Mouse (Mus musculus): ENCODE data around the gene Tmf1. TPM values are rescaled to one million over a fixed set of nuclear protein-coding genes. Genes with fewer than 3 reads are reported as not detected.

Gene Tmf1
- total RNA-seq, 2 experiments from 2014 or later, result 19.1 to 109 TPM

- peak; percentile 94 for ATAC-seq (replicated peaks; ENCODE audit: low FRiP score, low TSS enrichment, poor library complexity, severe bottlenecking)
Measured at GRCm38 (mm10) chr6:97205439-97205885, 26.5 kb upstream of the Tmf1 start, which contains the start of gene Uba3. Gene Uba3, minus strand, starts transcription at chr6:97205647.

DNA sequence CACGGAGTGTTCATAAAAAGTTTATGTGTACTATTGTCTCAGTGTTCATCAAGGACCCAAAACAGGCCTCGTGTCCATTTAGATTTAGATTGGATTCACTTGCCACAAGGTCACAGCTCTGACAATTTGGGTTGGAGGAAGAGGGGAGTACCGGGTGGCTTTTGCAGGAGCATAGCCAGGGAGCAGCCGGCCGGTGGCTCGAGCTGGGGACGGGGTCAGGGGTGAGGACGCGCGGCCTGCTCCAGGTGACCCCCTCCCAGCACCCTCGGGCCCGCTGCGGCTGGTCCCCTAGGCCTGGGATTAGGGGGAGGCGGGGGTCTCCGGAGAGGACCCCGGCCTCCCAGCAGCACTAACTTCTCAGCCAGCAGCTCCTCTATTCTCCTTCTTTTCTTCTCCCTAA, 26.0 kb upstream of the Tmf1 start:
- no peak for ATAC-seq (replicated peaks; ENCODE audit: low FRiP score, low TSS enrichment, poor library complexity, severe bottlenecking)

DNA sequence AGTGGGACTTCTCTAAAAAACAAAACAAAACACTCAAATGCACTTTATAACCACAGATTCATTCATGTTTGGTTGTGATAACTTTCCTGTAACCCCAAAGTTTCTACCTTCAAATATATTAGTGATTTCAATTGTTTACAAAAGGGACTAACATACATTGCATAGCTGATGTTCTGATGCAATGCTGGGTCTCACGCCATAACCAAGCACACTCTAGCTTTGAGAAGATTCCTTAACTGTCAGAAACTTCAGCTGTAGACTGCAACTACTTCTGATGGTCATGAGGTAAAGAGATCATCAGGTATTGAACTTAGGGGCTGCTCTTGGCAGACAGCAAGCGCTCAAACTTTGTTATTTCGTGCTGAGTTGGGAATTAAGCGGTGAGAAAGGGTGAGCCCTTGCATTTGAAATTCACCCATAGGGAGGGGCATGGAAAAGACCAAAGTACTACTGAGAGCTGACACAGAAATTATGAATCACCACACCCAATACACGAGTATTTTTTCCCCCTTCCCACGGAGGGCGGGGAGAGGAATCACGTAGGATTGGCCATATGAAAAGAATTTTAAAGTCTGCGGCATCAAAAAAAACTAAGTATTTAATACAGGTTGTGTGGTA, 25.4 kb upstream of the Tmf1 start:
- no peak for ATAC-seq (replicated peaks; ENCODE audit: low FRiP score, low TSS enrichment, poor library complexity, severe bottlenecking)

GRCm38 (mm10) chr6:97202477-97202876, 23.6 kb upstream of the Tmf1 start:
- no peak for ATAC-seq (replicated peaks; ENCODE audit: low FRiP score, low TSS enrichment, poor library complexity, severe bottlenecking)

- ATAC-seq (replicated peaks; ENCODE audit: low FRiP score, low TSS enrichment, poor library complexity, severe bottlenecking), result no peak
Measured at GRCm38 (mm10) chr6:97200437-97200836, 21.5 kb upstream of the Tmf1 start.

DNA sequence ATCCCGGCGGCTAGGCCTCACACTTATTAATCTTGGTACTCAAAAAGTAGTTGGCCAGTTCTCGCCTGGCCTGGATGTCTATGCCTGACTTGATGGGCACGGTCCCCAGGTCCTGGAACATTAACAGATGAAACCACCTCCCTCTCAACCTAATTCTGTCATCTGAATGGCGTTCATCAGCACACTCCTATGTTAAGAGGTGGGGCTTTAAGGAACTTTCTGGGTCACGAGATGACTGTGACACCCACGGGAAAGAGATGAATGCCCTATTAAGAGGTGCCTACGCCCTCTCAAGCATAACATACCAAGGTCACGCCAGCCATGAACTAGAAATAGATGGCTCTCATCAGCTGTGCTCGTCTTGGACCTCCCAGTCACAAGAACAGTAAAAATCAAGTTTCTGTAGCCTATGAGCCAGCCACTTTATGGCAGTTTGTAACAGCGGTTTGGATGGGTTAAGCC, 476 bp upstream of the Tmf1 start:
- ATAC-seq (replicated peaks; ENCODE audit: low FRiP score, low TSS enrichment, poor library complexity, severe bottlenecking), result peak; percentile 65

- no peak for ATAC-seq (replicated peaks; ENCODE audit: low FRiP score, low TSS enrichment, poor library complexity, severe bottlenecking)
Measured at GRCm38 (mm10) chr6:97175716-97176115, 3.2 kb downstream of the Tmf1 start.

DNA sequence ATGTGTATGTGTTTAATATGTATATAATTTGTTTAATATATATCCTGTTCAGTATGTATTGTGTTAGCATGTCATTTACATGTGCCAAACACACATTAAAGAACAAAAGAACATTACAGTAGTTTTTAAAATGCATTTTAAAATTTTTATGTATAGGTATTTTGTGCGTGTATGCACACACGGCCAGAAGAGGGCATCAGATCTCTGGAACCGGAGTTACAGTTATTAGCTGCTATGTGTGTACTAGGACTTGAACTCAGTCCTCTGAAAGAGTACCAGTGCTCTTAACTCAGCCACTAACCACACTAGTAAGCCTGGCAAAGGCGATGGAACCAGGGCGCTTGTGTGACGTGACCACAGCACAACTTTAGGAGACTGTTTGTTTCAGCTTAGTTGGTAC, 28.8 kb downstream of the Tmf1 start:
- ATAC-seq (replicated peaks; ENCODE audit: low FRiP score, low TSS enrichment, poor library complexity, severe bottlenecking), result no peak

- ATAC-seq (replicated peaks; ENCODE audit: low FRiP score, low TSS enrichment, poor library complexity, severe bottlenecking), result no peak
Measured at GRCm38 (mm10) chr6:97149721-97150120, 29.2 kb downstream of the Tmf1 start.

DNA sequence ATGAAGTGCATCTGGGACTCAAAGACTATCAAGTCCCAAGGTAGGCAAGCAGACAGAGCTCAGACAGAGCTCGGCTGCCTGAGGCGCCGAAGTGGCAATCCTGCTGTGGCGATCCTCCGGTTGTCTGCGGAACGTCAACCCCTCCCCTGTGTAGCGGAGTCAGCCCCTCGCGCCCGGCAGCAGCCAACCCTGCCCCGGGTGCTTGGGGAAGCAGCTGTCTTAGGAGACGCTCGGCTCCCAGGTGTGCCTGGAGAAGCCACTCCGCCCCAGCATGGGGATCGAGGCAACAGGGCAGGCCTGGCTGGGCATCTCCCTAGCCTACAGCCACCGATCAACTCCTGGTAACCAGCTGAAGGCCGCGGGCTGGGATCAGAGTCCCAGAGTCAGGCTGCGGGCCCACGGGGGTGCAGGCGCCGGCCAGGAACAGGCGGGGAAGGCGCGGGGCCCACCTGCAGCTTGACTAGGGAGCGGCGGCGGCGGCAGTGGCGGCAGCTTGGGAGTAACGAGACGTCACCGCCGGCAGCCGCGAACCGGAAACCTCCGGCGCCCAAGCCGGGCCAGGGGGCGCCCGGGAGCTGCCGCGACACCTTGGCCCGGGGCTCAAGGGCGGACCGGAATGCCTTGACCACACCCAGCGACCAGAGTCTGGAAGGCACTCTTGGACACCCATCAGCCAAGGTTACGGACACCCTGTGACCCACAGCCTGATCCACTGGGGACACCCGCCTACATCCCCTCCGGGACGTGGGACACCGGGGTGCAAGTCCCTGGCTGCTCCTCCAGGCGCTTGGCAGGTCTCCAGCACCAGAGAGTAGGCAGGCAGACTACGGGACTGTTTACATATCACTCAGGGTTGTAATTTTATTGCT, 30.3 kb downstream of the Tmf1 start, which contains the start of gene Eogt:
Eogt (minus strand) TSS at position 800 of the 869 bp plus-strand sequence.
- peak; percentile 85 for ATAC-seq (replicated peaks; ENCODE audit: low FRiP score, low TSS enrichment, poor library complexity, severe bottlenecking)

GRCm38 (mm10) chr6:97147755-97148382, 31.1 kb downstream of the Tmf1 start:
- ATAC-seq (replicated peaks; ENCODE audit: low FRiP score, low TSS enrichment, poor library complexity, severe bottlenecking), result no peak

DNA sequence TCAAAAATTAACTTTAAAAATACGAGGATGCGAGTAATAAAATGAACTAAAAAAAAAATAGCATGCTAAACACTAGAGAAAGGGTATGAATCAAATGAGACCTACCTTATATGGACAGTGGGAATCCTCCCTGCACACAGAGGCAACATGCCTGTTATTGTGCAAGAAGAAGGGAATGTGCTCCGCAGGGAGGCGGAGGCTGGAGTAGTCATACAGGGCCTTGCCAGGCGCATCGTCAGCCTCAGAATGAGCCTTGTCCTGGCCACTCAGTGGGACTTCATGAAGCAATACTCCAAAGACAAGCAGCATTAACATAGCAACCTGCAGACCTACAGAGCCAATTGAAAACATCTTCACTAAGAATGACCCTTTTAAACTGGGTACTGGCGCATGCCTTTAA, 33.8 kb downstream of the Tmf1 start:
- no peak for ATAC-seq (replicated peaks; ENCODE audit: low FRiP score, low TSS enrichment, poor library complexity, severe bottlenecking)

GRCm38 (mm10) chr6:97144359-97144758, 34.6 kb downstream of the Tmf1 start:
- ATAC-seq (replicated peaks; ENCODE audit: low FRiP score, low TSS enrichment, poor library complexity, severe bottlenecking), result no peak

DNA sequence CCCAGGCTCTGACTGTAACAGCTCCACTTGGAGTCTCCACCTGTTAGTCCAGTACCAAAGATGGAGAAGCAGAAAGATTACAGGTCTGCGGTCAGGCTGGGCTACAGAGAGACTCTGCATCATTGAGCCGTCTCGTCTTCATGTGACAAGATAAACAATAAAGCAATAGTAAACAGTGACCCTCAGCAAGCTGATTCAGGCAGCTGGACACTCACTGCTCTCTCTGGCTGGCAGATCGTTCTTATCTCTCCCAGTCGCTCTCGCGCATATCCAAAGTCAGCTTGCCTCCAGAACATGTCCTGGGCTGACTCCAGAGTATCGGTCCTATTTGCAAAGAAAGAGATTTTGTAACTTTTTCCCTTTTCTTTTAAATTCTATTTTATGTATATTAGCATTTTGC, 36.3 kb downstream of the Tmf1 start:
- 0 out of 2 replicates have a peak, but pooled peaks have one; percentile 40 for ATAC-seq (replicated peaks; ENCODE audit: low FRiP score, low TSS enrichment, poor library complexity, severe bottlenecking)

DNA sequence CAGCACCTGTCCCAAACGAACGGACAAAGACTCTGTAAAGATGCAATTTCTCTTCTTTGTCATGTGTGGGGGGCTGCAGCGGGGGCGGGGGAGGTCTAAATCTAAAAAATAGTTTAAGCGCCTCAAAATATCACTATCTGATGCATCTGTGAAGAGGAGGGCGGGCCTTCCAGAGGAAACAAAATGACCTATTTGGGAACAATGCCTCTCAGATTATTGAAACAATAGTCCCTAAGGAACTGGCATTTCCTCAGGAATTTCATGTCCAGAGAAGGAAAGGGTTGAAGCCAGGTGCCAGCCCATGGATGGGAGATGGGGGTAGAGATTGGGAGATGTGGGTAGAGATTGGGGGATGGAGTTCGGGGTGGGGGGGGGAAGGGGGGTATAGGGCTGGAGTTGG, 37.1 kb downstream of the Tmf1 start:
- no peak for ATAC-seq (replicated peaks; ENCODE audit: low FRiP score, low TSS enrichment, poor library complexity, severe bottlenecking)

DNA sequence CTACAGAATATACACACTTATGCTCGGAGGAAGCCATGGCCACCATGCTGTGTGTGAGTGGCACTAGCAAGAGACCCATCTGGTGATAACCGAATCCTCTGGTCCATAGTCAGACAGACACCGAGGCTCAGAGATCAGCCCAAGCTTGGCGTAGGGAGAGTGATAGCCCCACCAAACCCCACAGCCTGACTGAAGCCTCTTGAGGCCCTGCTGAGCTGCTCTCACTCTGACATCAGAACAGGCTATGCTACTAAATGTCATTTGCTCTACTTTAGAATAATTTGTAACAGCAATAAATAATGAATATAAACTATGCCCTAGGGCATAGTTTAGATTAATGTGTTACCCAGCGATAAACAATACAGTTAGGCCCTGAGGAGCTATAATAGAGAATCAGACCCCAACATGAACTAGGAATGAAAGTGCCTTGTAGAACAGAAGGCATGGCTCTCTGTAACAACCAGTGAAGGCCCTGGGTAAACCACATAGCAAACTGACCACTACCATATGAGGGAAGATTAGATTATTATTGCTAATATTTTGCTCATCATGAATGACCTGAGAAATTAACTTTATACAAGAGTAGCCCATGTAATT, 46.1 kb downstream of the Tmf1 start:
- ATAC-seq (replicated peaks; ENCODE audit: low FRiP score, low TSS enrichment, poor library complexity, severe bottlenecking), result no peak

DNA sequence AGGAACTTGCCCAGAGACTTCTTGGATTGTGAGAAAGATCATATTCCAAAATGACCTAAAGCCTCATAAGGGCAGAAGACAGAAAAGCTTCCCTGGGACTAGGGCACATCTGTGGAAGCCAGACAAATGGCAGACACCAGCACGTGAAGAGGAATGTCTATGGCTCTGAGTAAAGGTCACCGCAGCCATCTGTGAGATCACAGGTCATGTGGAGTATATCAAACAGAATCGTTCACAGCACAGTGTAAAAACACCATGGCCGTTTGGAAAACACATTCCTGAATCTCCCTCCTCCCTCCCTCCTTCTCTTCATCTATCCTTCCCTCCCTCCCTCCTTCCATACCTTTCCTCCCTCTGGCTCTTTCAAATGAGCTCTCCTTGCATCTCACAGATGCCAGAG, 47.1 kb downstream of the Tmf1 start:
- no peak for ATAC-seq (replicated peaks; ENCODE audit: low FRiP score, low TSS enrichment, poor library complexity, severe bottlenecking)

- ATAC-seq (replicated peaks; ENCODE audit: low FRiP score, low TSS enrichment, poor library complexity, severe bottlenecking), result no peak
Measured at GRCm38 (mm10) chr6:97130979-97131378, 47.9 kb downstream of the Tmf1 start.

GRCm38 (mm10) chr6:97124336-97125010, 54.4 kb downstream of the Tmf1 start:
- ATAC-seq (replicated peaks; ENCODE audit: low FRiP score, low TSS enrichment, poor library complexity, severe bottlenecking), result 0 out of 2 replicates have a peak, but pooled peaks have one; percentile 41
